Mouse (Mus musculus) erythroblast, embryonic 14.5 days (primary cell): ENCODE measurements around the gene Txnrd1.

Source experiments
- GATA1 ChIP-seq: IDR thresholded peaks from 2 replicates; pipeline ENCODE4 v1.6.1; 2012; ENCODE audit warnings: low read length, inconsistent platforms, mixed read lengths
- TAL1 ChIP-seq: IDR thresholded peaks from 3 replicates; pipeline ENCODE4 v1.6.1; 2012; ENCODE audit warnings: low read length, inconsistent platforms, mixed read lengths

GRCm38 (mm10) chr10:82891427-82891826 is 57.7 kb downstream of the Txnrd1 start:
- TF ChIP-seq TAL1, result no peak
- no peak for TF ChIP-seq GATA1
